Mouse (Mus musculus) stomach, embryonic 16.5 days (tissue): Measurements from ENCODE around the gene Sec23a. TPM values are rescaled to one million over a fixed set of nuclear protein-coding genes. Genes with fewer than 3 reads are reported as not detected.
A peak's percentile ranks its signal among the peaks of the same experiment; 100 is the strongest.
"Not testable (repeated sequence)": the region's sequence is repeated elsewhere in the genome, so short reads cannot be mapped to it uniquely, and the experiment has no call there.

Experiments used
- ATAC-seq: fragments of 200-750 bp; cut with Nextera tagmentation; 2 replicates; pipeline ENCODE4 v1.8.0; 2017; ENCODE audit warnings: moderate number of reproducible peaks, moderate TSS enrichment; ENCODE audit not compliant: insufficient read depth, low FRiP score
- H3K27ac ChIP-seq: fragments of 300-500 bp; sonication (generic); 2 replicates; pipeline ENCODE4 v1.5.1; 2014; ENCODE audit warnings: low read length
- H3K27me3 ChIP-seq: fragments of 300-500 bp; sonication (generic); 2 replicates; pipeline ENCODE4 v1.6.1; 2014; ENCODE audit warnings: low read length, control low read depth, mixed read lengths; ENCODE audit not compliant: control insufficient read depth, insufficient read depth
- H3K36me3 ChIP-seq: fragments of 300-500 bp; sonication (generic); 2 replicates; pipeline ENCODE4 v1.6.1; 2014; ENCODE audit warnings: low read length; ENCODE audit not compliant: control insufficient read depth, insufficient read depth
- H3K4me1 ChIP-seq: fragments of 300-500 bp; sonication (generic); 2 replicates; pipeline ENCODE4 v1.6.1; 2014; ENCODE audit warnings: low read length, control low read depth, mixed read lengths; ENCODE audit not compliant: control insufficient read depth, insufficient read depth
- H3K4me2 ChIP-seq: fragments of 300-500 bp; sonication (generic); 2 replicates; pipeline ENCODE4 v1.6.1; 2014; ENCODE audit warnings: low read depth, low read length, mixed read lengths
- H3K4me3 ChIP-seq: fragments of 300-500 bp; sonication (generic); replicated peaks from 2 replicates; pipeline ENCODE4 v1.5.1; 2014; ENCODE audit warnings: mild to moderate bottlenecking, low read length
- H3K9ac ChIP-seq: fragments of 300-500 bp; sonication (generic); 2 replicates; pipeline ENCODE4 v1.6.1; 2014; ENCODE audit warnings: low read length
- H3K9me3 ChIP-seq: fragments of 300-500 bp; sonication (generic); replicated peaks from 2 replicates; pipeline ENCODE4 v1.6.1; 2016; ENCODE audit warnings: low read length, control low read depth; ENCODE audit not compliant: control insufficient read depth
- WGBS: fragments of 180-500 bp; shearing (Covaris S2); extraction: QIAGEN DNeasy Blood & Tissue Kit; methylation state at CpG from one replicate; pipeline ENCODE4 v1.1.7; 2014; 5-methylcytosine and 5-hydroxymethylcytosine counted together
- polyA plus RNA-seq: library from polyadenylated mRNA; unstranded; fragments of >200 nt; fragmentation: Nextera tagmentation; extraction: Ambion mirVana; gene quantifications from 2 replicates; pipeline ENCODE4 v1.2.1, GENCODE M21; 2015

Gene Sec23a
- polyA plus RNA-seq, 1 experiment from 2014 or later: 80.8 TPM

- 2% methylated on average over 7 of the region's 7 CpGs for WGBS
- Histone ChIP-seq H3K9me3 (no peaks in the 10 kb centered on the region), H3K4me1 (peaks cover 26% of the 10 kb centered on the region), H3K27ac (peak overlapping the region; percentile 92), H3K4me2 (peak overlapping the region; percentile 90), H3K27me3 (no peaks in the 10 kb centered on the region), H3K9ac (peak overlapping the region; percentile 87), H3K36me3 (no peaks in the 10 kb centered on the region), H3K4me3 (peak overlapping the region; percentile 92)
- no peak for ATAC-seq
Observed at GRCm38 (mm10) chr12:59012710-59013091, 884 bp upstream of the Sec23a start.

DNA sequence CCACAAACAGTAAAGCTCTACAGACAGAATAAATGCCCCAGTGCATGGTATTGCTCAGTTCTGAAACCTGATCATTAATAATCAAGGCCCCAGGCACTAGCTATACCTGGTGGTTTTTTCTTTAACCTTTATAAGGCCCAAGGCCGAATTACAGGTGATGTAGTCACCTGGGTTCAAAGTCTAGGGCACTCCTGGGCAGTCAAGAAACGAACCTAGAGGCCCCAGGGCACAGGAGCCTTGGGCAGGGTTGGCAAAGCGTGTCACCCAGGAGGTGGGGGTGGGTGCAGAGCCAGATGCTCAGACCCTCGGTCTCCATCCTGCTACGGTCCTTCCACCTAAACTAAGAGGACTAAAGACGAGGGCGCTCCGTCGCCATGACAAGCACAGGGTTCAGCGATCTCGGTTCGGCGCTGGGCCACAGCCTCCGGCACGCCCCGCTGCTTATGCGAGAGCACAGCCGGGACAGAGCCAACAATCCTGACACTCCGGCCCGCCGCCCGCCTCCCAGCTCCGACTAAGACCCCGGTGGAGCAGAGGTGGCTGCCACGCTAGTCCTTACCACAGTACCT lies 458 bp downstream of the Sec23a start:
- H3K4me2 ChIP-seq: peak overlapping the region; percentile 81
- no peaks in the 10 kb centered on the region for H3K9me3 ChIP-seq
- peak overlapping the region; percentile 94 for H3K9ac ChIP-seq
- no peaks in the 10 kb centered on the region for H3K27me3 ChIP-seq
- H3K36me3 ChIP-seq: peaks cover 4% of the 10 kb centered on the region; the same call in 1 of the 2 replicates
- peaks cover 27% of the 10 kb centered on the region for H3K4me1 ChIP-seq
- ATAC-seq: peak; percentile 16
- H3K4me3 ChIP-seq: peak overlapping the region; percentile 92
- under 1% methylated on average over 25 of the region's 25 CpGs for WGBS
- peak overlapping the region; percentile 96 for H3K27ac ChIP-seq

DNA sequence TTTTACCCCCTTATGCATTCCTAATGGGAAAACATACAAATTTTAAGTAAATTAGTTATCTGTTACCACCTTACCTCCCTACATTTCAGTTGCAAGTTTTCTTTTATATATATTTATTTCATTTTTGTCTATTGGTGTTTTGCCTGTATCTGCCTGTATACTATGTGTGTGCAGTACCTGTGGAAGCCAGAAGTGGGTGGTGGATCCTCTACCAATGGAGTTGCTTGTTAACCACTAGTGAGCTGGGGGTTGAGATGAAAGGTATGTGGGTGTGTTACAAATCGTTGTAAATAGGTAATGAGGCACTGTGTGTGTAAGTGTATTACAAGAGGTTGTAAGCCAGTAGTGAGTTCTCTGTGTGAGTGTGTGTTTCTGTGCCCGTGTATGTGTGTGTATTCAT lies 1.3 kb downstream of the Sec23a start:
- H3K9ac ChIP-seq: no peak overlapping the region
- H3K27ac ChIP-seq: no peak overlapping the region
- H3K4me1 ChIP-seq: peaks cover 27% of the 10 kb centered on the region
- H3K4me2 ChIP-seq: peak overlapping the region; percentile 81
- H3K27me3 ChIP-seq: no peaks in the 10 kb centered on the region
- no peak for ATAC-seq
- H3K36me3 ChIP-seq: peaks cover 12% of the 10 kb centered on the region
- 68% methylated on average over 2 of the region's 2 CpGs for WGBS
- no peaks in the 10 kb centered on the region for H3K9me3 ChIP-seq
- H3K4me3 ChIP-seq: peak overlapping the region; percentile 92

DNA sequence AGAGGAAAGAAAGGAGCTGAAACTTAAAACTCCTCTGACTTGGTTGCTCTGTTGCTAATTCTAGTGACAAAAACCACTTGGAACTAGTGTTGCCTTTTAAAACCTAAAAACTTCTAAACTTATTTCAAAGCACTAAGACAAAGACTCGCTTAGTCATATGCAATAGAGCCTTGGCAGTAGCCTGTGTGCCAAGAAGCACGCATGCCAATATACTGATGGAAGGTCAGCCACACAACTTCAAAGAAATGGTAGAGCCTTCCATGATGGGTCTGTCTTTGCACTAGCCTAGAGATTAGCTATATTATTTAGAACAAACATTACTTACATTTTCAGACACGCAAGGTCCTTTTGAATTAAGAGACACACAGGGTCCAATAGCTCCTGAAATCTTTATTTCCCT lies 26.1 kb downstream of the Sec23a start:
- no peak overlapping the region for H3K4me3 ChIP-seq
- H3K4me2 ChIP-seq: no peak overlapping the region
- no peak overlapping the region for H3K9ac ChIP-seq
- ATAC-seq: no peak
- H3K4me1 ChIP-seq: no peaks in the 10 kb centered on the region
- H3K27ac ChIP-seq: no peak overlapping the region
- peaks cover 18% of the 10 kb centered on the region; the same call in 1 of the 2 replicates for H3K36me3 ChIP-seq
- 98% methylated on average over 3 of the region's 3 CpGs for WGBS
- no peaks in the 10 kb centered on the region for H3K27me3 ChIP-seq
- H3K9me3 ChIP-seq: no peaks in the 10 kb centered on the region

GRCm38 (mm10) chr12:58981178-58981661 lies 30.6 kb downstream of the Sec23a start:
- H3K9ac ChIP-seq, H3K4me3 ChIP-seq, H3K27ac ChIP-seq, H3K27me3 ChIP-seq, H3K4me1 ChIP-seq, ATAC-seq, H3K9me3 ChIP-seq, H3K4me2 ChIP-seq: not testable (repeated sequence)
- WGBS: 74% methylated on average over 6 of the region's 6 CpGs
- peaks cover 35% of the 10 kb centered on the region for H3K36me3 ChIP-seq

DNA sequence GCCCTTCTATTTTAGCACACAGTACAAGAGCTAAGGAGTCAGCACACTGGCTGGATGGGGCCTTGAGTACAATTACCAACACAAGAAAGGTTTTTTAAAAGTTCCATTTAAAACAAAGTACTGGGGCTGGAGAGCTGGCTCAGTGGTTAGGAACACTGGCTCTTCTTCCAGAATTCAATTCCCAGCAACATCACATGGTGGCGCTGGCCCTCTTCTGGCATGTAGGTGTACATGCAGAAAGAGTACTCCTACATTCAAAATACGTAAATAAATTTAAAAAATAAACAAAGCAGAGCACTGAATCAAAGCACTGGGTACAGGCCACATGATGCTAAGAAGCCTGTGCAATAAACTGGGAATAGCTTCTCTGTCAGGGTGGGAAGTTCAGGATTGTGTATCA lies 34.9 kb downstream of the Sec23a start:
- WGBS: 84% methylated on average over 2 of the region's 2 CpGs
- H3K4me3 ChIP-seq: no peak overlapping the region
- no peak overlapping the region for H3K4me2 ChIP-seq
- no peaks in the 10 kb centered on the region for H3K9me3 ChIP-seq
- H3K4me1 ChIP-seq: no peaks in the 10 kb centered on the region
- ATAC-seq: no peak
- H3K9ac ChIP-seq: no peak overlapping the region
- peaks cover 23% of the 10 kb centered on the region for H3K36me3 ChIP-seq
- no peaks in the 10 kb centered on the region for H3K27me3 ChIP-seq
- no peak overlapping the region for H3K27ac ChIP-seq

GRCm38 (mm10) chr12:58964583-58964982 lies 47.2 kb downstream of the Sec23a start:
- 67% methylated on average over 4 of the region's 4 CpGs for WGBS
- Histone ChIP-seq H3K36me3 (peaks cover 35% of the 10 kb centered on the region; the same call in 1 of the 2 replicates), H3K9ac (no peak overlapping the region), H3K27me3 (no peaks in the 10 kb centered on the region), H3K4me1 (no peaks in the 10 kb centered on the region), H3K9me3 (no peaks in the 10 kb centered on the region), H3K27ac (no peak overlapping the region), H3K4me3 (no peak overlapping the region), H3K4me2 (no peak overlapping the region)
- no peak for ATAC-seq

- Histone ChIP-seq H3K27me3 (no peaks in the 10 kb centered on the region), H3K36me3 (peaks cover 21% of the 10 kb centered on the region), H3K9me3 (no peaks in the 10 kb centered on the region), H3K4me1 (no peaks in the 10 kb centered on the region), H3K27ac (no peak overlapping the region), H3K4me2 (no peak overlapping the region), H3K4me3 (no peak overlapping the region), H3K9ac (no peak overlapping the region)
- no peak for ATAC-seq
- WGBS: 77% methylated on average over 1 of the region's 1 CpGs
Observed at GRCm38 (mm10) chr12:58960844-58961243, 51.0 kb downstream of the Sec23a start.

GRCm38 (mm10) chr12:58956624-58957023 lies 55.2 kb downstream of the Sec23a start:
- no peaks in the 10 kb centered on the region for H3K9me3 ChIP-seq
- peaks cover 3% of the 10 kb centered on the region; the same call in 1 of the 2 replicates for H3K36me3 ChIP-seq
- no peaks in the 10 kb centered on the region for H3K4me1 ChIP-seq
- H3K27me3 ChIP-seq: no peaks in the 10 kb centered on the region
- H3K9ac ChIP-seq: no peak overlapping the region
- H3K4me2 ChIP-seq: no peak overlapping the region
- H3K4me3 ChIP-seq: no peak overlapping the region
- WGBS: 38% methylated on average over 7 of the region's 7 CpGs
- ATAC-seq: no peak
- no peak overlapping the region for H3K27ac ChIP-seq
